Mouse (Mus musculus) midbrain, postnatal 0 days (tissue): ENCODE data around the gene Phlda1. TPM values are rescaled to one million over a fixed set of nuclear protein-coding genes. Genes with fewer than 3 reads are reported as not detected.

Source experiments
- ATAC-seq: fragments of 200-750 bp; cut with Nextera tagmentation; 2 replicates; pipeline ENCODE4 v1.8.0; 2017; ENCODE audit warnings: moderate number of reproducible peaks, mild to moderate bottlenecking, moderate TSS enrichment, moderate library complexity; ENCODE audit not compliant: low FRiP score
- DNase-seq: peaks from one replicate; pipeline ENCODE4 v3.0.0-alpha.2; 2015; ENCODE audit warnings: low spot score
- H3K27ac ChIP-seq: fragments of 300-500 bp; sonication (generic); 2 replicates; pipeline ENCODE4 v1.5.1; 2014; ENCODE audit warnings: low read depth, mild to moderate bottlenecking, low read length, mixed read lengths
- H3K27me3 ChIP-seq: fragments of 300-500 bp; sonication (generic); 2 replicates; pipeline ENCODE4 v1.6.1; 2014; ENCODE audit warnings: low read length, control low read depth, mixed read lengths; ENCODE audit not compliant: insufficient read depth
- H3K36me3 ChIP-seq: fragments of 300-500 bp; sonication (generic); 2 replicates; pipeline ENCODE4 v1.6.1; 2014; ENCODE audit warnings: low read length, control low read depth, mixed read lengths; ENCODE audit not compliant: insufficient read depth
- H3K4me1 ChIP-seq: fragments of 300-500 bp; sonication (generic); 2 replicates; pipeline ENCODE4 v1.6.1; 2014; ENCODE audit warnings: mild to moderate bottlenecking, control low read depth, antibody characterized with exemption, low read length, mixed read lengths; ENCODE audit not compliant: insufficient read depth
- H3K4me2 ChIP-seq: fragments of 300-500 bp; sonication (generic); 2 replicates; pipeline ENCODE4 v1.6.1; 2014; ENCODE audit warnings: low read depth, mild to moderate bottlenecking, low read length, mixed read lengths; ENCODE audit not compliant: poor library complexity, severe bottlenecking
- H3K4me3 ChIP-seq: fragments of 300-500 bp; sonication (generic); 2 replicates; pipeline ENCODE4 v1.5.1; 2014; ENCODE audit warnings: low read depth, mild to moderate bottlenecking, low read length, moderate library complexity
- H3K9ac ChIP-seq: fragments of 300-500 bp; sonication (generic); replicated peaks from 2 replicates; pipeline ENCODE4 v1.6.1; 2014; ENCODE audit warnings: mild to moderate bottlenecking, low read length, moderate library complexity, mixed read lengths; ENCODE audit not compliant: poor library complexity, severe bottlenecking
- H3K9me3 ChIP-seq: fragments of 300-500 bp; sonication (generic); 2 replicates; pipeline ENCODE4 v1.6.1; 2016; ENCODE audit warnings: low read length, control low read depth
- CTCF ChIP-seq: IDR thresholded peaks from 2 replicates; pipeline ENCODE4 v1.5.1; 2016; ENCODE audit warnings: antibody characterized with exemption, mild to moderate bottlenecking
- whole genome bisulfite sequencing: fragments of 180-500 bp; shearing (Covaris S2); extraction: QIAGEN DNeasy Blood & Tissue Kit; methylation state at CpG from one replicate; pipeline ENCODE4 v1.1.7; 2014; 5-methylcytosine and 5-hydroxymethylcytosine counted together
- polyA plus RNA-seq: library from polyadenylated mRNA; unstranded; fragments of >200 nt; fragmentation: Nextera tagmentation; extraction: Ambion mirVana; gene quantifications from 2 replicates; pipeline ENCODE4 v1.2.1, GENCODE M21; 2015
- total RNA-seq: library from RNA; depleted of rRNA; stranded (reverse); fragments of >200 nt; gene quantifications from 2 replicates; pipeline ENCODE4 v1.2.3, GENCODE M21; 2014

The Phlda1 gene
- total and polyA plus RNA-seq, 2 experiments from 2014 or later: 6.8 to 32.9 TPM

DNA sequence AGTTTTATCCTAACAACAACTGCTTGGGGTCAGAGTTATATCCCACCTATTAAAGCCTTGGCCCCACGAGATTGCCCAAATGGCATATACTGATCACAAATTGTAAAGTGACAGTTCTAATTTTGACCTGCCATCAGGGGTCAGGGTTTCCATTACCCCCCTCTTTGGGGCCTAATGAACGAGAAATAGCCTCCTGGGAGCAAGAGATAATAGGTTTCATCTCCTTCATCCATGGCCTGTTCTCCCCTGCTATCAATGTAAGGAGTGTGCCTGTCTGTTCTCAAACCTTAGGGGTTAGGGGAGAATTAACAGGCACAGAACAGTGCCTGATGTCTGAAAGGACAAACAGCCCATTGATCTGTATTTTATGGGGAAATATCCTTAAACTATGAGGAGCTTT is 40.7 kb upstream of the Phlda1 start:
- H3K36me3 ChIP-seq: no peaks in the 10 kb centered on the region
- ATAC-seq: no peak
- no peaks in the 10 kb centered on the region for H3K4me1 ChIP-seq
- WGBS: 66% methylated on average over 2 of the region's 2 CpGs
- H3K27me3 ChIP-seq: no peaks in the 10 kb centered on the region
- DNase-seq: no peak
- H3K4me2 ChIP-seq: no peak overlapping the region
- TF ChIP-seq CTCF: no peak
- H3K9ac ChIP-seq: no peak overlapping the region
- H3K9me3 ChIP-seq: no peaks in the 10 kb centered on the region
- no peak overlapping the region for H3K4me3 ChIP-seq
- H3K27ac ChIP-seq: no peak overlapping the region

DNA sequence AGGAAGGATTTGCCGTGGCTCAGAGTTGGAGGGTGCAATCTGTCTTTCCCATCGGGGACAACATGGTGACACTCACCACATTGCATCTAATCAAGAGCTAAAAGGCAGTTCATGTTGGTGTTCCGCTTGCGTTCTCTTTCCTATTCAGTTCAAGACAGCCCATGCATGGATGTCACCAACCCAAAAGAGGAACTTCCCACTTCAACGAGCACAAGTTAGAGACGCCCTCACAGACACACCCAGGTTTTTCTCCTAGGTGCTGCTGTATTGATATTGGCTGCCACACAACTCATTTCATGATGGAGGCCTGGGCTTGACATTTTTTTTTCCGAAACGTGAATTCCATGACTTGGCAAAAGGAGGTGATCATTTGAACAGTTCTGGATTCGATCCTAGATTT is 34.9 kb upstream of the Phlda1 start:
- peaks cover 3% of the 10 kb centered on the region; the same call in 1 of the 2 replicates for H3K4me1 ChIP-seq
- no peak overlapping the region for H3K4me2 ChIP-seq
- no peak overlapping the region for H3K27ac ChIP-seq
- TF ChIP-seq CTCF: no peak
- H3K4me3 ChIP-seq: no peak overlapping the region
- 86% methylated on average over 9 of the region's 9 CpGs for WGBS
- ATAC-seq (no peak), DNase-seq (no peak)
- H3K9ac ChIP-seq: no peak overlapping the region
- H3K9me3 ChIP-seq: no peaks in the 10 kb centered on the region
- no peaks in the 10 kb centered on the region for H3K27me3 ChIP-seq
- H3K36me3 ChIP-seq: no peaks in the 10 kb centered on the region

GRCm38 (mm10) chr10:111472686-111473510 is 33.2 kb upstream of the Phlda1 start, which contains the start of gene Nap1l1:
Gene Nap1l1, plus strand, starts transcription at chr10:111473223.
- Histone ChIP-seq H3K4me3 (peak within 1 kb of the TSS; percentile 96), H3K9ac (peak within 1 kb of the TSS; percentile 94), H3K4me1 (peaks cover 9% of the 10 kb centered on the region; the same call in 1 of the 2 replicates), H3K4me2 (peak within 1 kb of the TSS; percentile 71), H3K36me3 (no peaks in the 10 kb centered on the region), H3K9me3 (no peaks in the 10 kb centered on the region), H3K27me3 (no peaks in the 10 kb centered on the region), H3K27ac (peak within 1 kb of the TSS; percentile 96)
- WGBS: 2% methylated on average over 69 of the region's 80 CpGs
- DNase-seq (peak; percentile 98), ATAC-seq (peak; percentile 99)
- TF ChIP-seq CTCF: peak; percentile 32

DNA sequence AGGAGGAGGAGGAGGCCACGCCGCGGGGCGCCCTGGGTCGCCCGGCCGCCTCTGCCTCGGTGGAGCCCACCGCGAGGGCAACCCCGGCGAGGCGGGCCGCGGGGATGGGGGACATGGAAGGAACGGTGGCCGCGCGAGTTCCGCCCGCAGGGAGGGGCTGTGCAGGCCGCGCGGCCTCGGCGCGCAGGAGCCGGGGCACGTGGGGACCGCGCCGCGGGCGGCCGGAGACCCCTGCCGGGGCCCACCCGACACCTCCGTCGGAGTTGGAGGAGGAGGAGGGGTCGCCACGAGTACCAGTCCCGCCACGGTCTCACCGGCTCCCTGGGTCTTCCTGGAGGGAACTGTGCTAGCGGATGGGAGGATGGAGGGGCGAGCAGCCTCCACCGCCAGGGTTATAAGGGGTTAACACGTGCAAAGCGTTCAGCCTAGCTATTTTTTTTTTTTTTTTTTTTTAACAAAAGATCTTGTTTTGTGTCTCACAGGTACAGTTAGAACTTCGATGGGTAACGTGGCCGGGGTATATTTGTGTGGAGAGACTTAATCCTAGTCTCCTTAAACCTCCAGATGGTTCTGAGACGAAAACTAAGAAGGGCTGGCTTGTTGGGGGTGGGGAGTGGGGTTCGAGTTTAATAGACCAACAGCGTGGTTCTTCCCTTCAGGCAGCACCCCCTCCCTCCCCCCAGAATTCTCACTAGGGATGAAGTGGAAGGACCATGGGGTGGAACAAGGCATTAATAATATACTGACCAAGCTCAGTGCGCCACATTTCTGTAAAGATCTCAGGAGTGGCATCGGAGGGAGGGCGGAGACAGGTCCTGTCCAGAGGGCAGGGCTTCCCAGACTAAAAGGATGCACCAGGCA is 32.3 kb upstream of the Phlda1 start:
- Histone ChIP-seq H3K4me1 (peaks cover 9% of the 10 kb centered on the region; the same call in 1 of the 2 replicates), H3K4me3 (peak overlapping the region; percentile 96), H3K27me3 (no peaks in the 10 kb centered on the region), H3K36me3 (no peaks in the 10 kb centered on the region), H3K9me3 (no peaks in the 10 kb centered on the region), H3K9ac (peak overlapping the region; percentile 94), H3K27ac (peak overlapping the region; percentile 96), H3K4me2 (peak overlapping the region; percentile 71)
- DNase-seq (peak; percentile 57), ATAC-seq (peak; percentile 83)
- under 1% methylated on average over 40 of the region's 58 CpGs for WGBS
- TF ChIP-seq CTCF: no peak

- Histone ChIP-seq H3K27me3 (no peaks in the 10 kb centered on the region), H3K9me3 (no peaks in the 10 kb centered on the region), H3K4me3 (no peak overlapping the region), H3K4me1 (peaks cover 9% of the 10 kb centered on the region; the same call in 1 of the 2 replicates), H3K27ac (no peak overlapping the region), H3K36me3 (peaks cover under 1% of the 10 kb centered on the region; the same call in 1 of the 2 replicates), H3K9ac (no peak overlapping the region), H3K4me2 (peak overlapping the region; percentile 32)
- DNase-seq (peak; percentile 35), ATAC-seq (no peak)
- TF ChIP-seq CTCF: no peak
- 17% methylated on average over 4 of the region's 4 CpGs for WGBS
Observed at GRCm38 (mm10) chr10:111476301-111476700, 29.8 kb upstream of the Phlda1 start.
